Mouse (Mus musculus) cerebellum, adult 2 months (tissue): ENCODE measurements around the gene Ranbp1. TPM values are rescaled to one million over a fixed set of nuclear protein-coding genes. Genes with fewer than 3 reads are reported as not detected.

ENCODE experiments used
- DNase-seq, 2 experiments: peaks; one replicate each; pipeline ENCODE4 v3.0.0; 2021
- H3K27ac ChIP-seq: fragments of 200-500 bp; 2 replicates; pipeline ENCODE4 v1.5.1; 2012; ENCODE audit warnings: low read length, control low read depth, inconsistent platforms; ENCODE audit not compliant: insufficient read depth
- H3K27me3 ChIP-seq: fragments of 200-500 bp; 2 replicates; pipeline ENCODE4 v1.6.1; 2012; ENCODE audit warnings: inconsistent platforms, mild to moderate bottlenecking, low read length, moderate library complexity; ENCODE audit not compliant: control insufficient read depth, insufficient read depth
- H3K4me1 ChIP-seq: fragments of 200-500 bp; 2 replicates; pipeline ENCODE4 v1.6.1; 2011; ENCODE audit warnings: low read length; ENCODE audit not compliant: control insufficient read depth, insufficient read depth
- H3K4me3 ChIP-seq: fragments of 200-500 bp; replicated peaks from 2 replicates; pipeline ENCODE3; 2011; ENCODE audit warnings: mild to moderate bottlenecking, low read depth, low read length, control low read depth; ENCODE audit not compliant: insufficient read depth
- CTCF ChIP-seq: fragments of 200-500 bp; IDR thresholded peaks from 2 replicates; pipeline ENCODE4 v1.5.1; 2011; ENCODE audit warnings: low read depth, mild to moderate bottlenecking, control low read depth, low read length, moderate library complexity, borderline replicate concordance; ENCODE audit not compliant: insufficient read depth
- POLR2A ChIP-seq: fragments of 200-500 bp; IDR thresholded peaks from 2 replicates; pipeline ENCODE4 v1.6.1; 2011; ENCODE audit warnings: low read length, control low read depth, borderline replicate concordance; ENCODE audit not compliant: insufficient read depth
- WGBS: fragments of 180-500 bp; shearing (Covaris S2); methylation state at CpG from one replicate; pipeline ENCODE4 v1.1.7; 2018; 5-methylcytosine and 5-hydroxymethylcytosine counted together
- polyA plus RNA-seq: library from polyadenylated mRNA; depleted of rRNA; stranded (reverse); fragments of >200 nt; gene quantifications from 2 replicates; pipeline ENCODE4 v1.2.3, GENCODE M21; 2012

Ranbp1 gene
- polyA plus RNA-seq, 1 experiment, result 104 TPM

- Histone ChIP-seq H3K4me1 (peaks cover under 1% of the 10 kb centered on the region; the same call in 1 of the 2 replicates), H3K27ac (no peak overlapping the region), H3K4me3 (no peak overlapping the region), H3K27me3 (no peaks in the 10 kb centered on the region)
- DNase-seq, result no peak
- no peak for TF ChIP-seq CTCF
- TF ChIP-seq POLR2A, result no peak
- 83% methylated on average over 10 of the region's 10 CpGs for WGBS
Observed at GRCm38 (mm10) chr16:18241581-18241980, 7.0 kb downstream of the Ranbp1 start.

DNA sequence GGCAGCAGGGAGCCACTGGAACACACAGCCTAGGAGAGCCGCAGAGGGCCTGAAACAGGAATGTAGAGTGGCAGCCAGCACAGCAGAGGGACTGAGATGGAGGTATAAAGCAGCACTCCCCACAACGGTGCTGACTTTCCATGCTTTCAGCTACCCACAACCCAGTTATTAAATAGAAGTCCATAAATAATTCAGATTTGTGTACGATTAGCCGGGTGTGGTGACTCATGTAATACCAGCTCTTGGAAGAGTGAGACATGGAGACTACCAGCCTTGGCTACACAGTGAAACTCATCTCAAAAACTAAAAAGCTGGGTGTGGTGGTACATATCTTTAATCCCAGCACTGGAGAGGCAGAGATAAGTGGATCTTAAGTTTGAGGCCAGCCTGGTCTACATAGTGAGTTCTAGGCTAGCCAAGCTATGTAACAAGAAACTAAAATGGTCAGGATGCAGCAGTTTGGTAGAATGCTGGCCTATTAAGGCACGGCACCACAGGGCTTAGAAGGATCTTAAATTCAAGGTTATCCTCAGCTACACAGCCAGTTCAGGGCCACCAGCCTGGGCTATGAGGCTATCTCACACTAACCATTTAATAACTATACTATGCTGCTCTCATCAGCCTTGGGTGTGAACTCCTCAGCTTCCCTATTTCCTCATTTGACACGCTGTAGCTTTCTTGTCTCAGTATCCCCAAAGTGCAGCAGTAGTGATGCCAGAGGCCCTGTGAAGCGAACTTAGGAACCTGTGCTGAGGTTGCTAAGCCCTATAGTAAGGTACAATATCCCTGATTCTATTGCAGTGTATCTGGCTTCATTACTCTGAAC is 11.6 kb downstream of the Ranbp1 start:
- Histone ChIP-seq H3K27ac (no peak overlapping the region), H3K27me3 (no peaks in the 10 kb centered on the region), H3K4me3 (no peak overlapping the region), H3K4me1 (peaks cover 11% of the 10 kb centered on the region)
- WGBS, result 74% methylated on average over 7 of the region's 7 CpGs
- no peak for DNase-seq
- TF ChIP-seq CTCF, result no peak
- TF ChIP-seq POLR2A, result no peak

GRCm38 (mm10) chr16:18235389-18236065 is 13.0 kb downstream of the Ranbp1 start:
- DNase-seq, result peak; percentile 76 to 82
- Histone ChIP-seq H3K27ac (peak overlapping the region; percentile 31), H3K4me1 (peaks cover 21% of the 10 kb centered on the region), H3K27me3 (no peaks in the 10 kb centered on the region), H3K4me3 (peak overlapping the region; percentile 59)
- WGBS, result 2% methylated on average over 19 of the region's 19 CpGs
- TF ChIP-seq CTCF (no peak), POLR2A (no peak; the same call in 1 of the 2 replicates)

DNA sequence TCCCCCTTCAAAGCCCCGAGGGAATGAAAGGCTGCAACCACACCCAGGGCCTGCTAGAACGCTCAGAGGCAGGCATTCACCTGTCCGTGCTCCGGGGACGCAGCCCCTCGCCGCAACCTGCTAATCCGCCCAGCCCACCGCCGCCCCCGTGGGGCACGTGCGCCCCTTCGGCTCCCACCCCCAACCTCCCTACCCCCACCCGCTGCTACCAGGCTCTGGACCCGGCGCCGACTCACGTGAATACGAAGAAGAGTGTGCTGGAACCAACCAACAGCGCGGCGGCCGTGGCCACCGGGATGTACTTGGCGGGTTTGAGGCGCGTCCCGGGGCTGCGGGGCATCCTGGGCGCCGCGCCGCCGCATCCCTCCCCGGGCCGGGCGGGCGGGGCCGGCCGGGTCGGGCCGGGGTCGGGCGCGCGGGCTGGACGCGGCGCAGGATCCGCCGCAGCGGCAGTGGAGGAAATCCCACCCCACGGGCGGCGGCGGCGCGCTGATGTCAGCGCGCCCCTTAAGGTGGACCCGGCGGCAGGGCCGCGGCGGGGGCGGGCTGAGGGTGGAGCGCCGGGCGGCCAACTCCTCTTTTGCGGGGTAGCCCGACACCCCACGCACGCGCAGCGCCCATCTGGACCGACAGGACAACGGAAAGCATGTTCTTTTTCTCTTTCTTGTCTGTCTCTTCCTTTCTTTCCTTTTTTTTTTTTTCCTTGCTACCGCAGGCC is 13.7 kb downstream of the Ranbp1 start, which contains the start of gene Zdhhc8:
Gene Zdhhc8, minus strand, starts transcription at position 466 of the 718 bp plus-strand sequence.
- Histone ChIP-seq H3K27me3 (no peaks in the 10 kb centered on the region), H3K4me1 (peaks cover 28% of the 10 kb centered on the region), H3K27ac (peak within 1 kb of the TSS; percentile 31), H3K4me3 (peak within 1 kb of the TSS; percentile 59)
- peak in 1 of 2 experiments; percentile 83 for DNase-seq
- under 1% methylated on average over 69 of the region's 79 CpGs for WGBS
- TF ChIP-seq POLR2A (peak; percentile 46; the same call in 1 of the 2 replicates), CTCF (no peak)

DNA sequence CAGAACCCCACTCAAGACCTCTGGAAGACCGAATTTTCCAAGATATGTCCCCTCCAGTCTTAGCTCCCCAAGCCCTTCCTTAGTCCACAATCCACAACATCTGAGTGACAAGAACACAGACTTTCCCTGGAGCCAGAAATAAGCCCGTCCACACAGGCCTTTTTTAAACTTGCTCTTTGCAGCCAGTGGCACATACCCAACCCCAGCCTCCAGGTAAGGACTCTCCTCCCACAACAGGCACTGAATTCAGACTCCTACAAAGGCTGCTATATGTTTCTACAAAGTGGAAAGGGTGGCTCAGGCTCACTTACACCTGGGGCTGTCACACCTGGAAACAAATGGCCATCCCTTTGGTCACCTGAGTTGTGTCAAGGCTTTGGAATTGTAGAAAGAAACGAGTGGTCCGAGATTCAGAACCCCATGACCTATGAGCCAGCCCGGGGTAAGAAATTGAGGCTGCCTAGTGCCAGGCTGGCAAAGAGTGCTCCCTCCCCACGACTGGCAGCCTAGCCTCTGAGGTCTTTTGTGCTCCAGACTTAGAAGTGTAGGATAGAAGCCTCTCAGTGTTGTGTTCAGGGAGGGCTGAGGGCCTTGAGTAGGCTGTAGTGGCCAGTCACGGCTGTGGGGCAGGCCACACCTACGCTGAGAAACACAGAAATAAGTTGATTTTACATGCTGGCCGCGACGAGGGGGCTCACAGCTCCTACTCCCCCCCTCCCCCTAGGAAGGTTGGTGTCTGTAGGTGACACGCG is 14.4 kb downstream of the Ranbp1 start:
- peaks cover 35% of the 10 kb centered on the region for H3K4me1 ChIP-seq
- no peak for DNase-seq
- WGBS, result 5% methylated on average over 13 of the region's 13 CpGs
- TF ChIP-seq POLR2A (no peak), CTCF (no peak)
- peak overlapping the region; percentile 59 for H3K4me3 ChIP-seq
- H3K27ac ChIP-seq, result peak overlapping the region; percentile 10; the same call in 1 of the 2 replicates
- no peaks in the 10 kb centered on the region for H3K27me3 ChIP-seq

DNA sequence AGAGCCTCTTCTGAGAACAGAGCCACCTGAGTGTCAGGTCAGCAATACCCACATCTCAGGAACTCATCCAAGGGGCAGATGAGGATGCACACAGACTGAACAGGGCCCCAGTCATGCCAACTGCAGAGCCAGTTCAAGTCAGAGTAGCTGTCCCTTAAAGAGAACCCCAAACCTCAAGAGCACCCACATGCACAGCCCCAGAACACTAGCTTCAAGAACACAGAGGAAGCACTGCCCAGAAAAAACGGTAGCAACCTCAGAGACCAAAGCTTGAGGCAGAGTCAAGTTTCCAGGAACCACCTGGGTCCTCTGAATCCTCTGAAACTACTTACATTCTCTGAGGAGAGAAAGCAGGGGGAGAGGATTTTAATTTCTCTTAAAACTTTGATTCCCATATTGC is 15.1 kb downstream of the Ranbp1 start:
- WGBS, result 5% methylated on average over 1 of the region's 1 CpGs
- H3K4me1 ChIP-seq, result peaks cover 41% of the 10 kb centered on the region
- no peaks in the 10 kb centered on the region for H3K27me3 ChIP-seq
- peak overlapping the region; percentile 59 for H3K4me3 ChIP-seq
- DNase-seq, result no peak
- no peak overlapping the region for H3K27ac ChIP-seq
- TF ChIP-seq CTCF, result no peak
- TF ChIP-seq POLR2A, result no peak

DNA sequence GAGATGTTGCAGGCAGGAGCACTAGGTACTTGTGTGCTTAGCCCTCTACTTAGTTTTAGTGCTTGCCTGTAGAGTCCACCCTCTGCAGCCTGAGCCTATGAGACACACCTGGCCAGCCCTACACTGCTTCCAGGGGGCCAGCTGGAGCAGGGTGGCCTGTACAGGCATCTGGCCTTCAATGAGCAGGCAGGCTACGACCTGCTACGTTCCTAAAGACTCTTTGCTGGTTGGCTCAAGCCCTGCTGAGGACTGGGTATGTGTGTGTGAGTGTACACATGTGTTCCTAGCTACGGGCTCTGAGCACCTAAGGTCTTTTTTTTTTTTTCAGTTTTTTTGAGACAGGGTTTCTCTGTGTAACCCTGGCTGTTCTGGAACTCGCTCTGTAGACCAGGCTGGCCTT is 17.1 kb downstream of the Ranbp1 start:
- no peak for DNase-seq
- TF ChIP-seq POLR2A (no peak), CTCF (no peak)
- Histone ChIP-seq H3K27me3 (no peaks in the 10 kb centered on the region), H3K4me1 (peaks cover 53% of the 10 kb centered on the region), H3K27ac (0 out of 2 replicates have a peak overlapping the region, but pooled peaks have one; percentile 85), H3K4me3 (no peak overlapping the region)
- WGBS, result 45% methylated on average over 4 of the region's 4 CpGs
